Mouse (Mus musculus) cerebellum, postnatal 25 days (tissue): ENCODE data around the gene Mettl26.

Experiments used
- DNase-seq, 2 experiments: peaks; one replicate each; pipeline ENCODE4 v3.0.0; 2021; ENCODE audit warnings: mixed read lengths in 2 of 2

Mettl26 gene

GRCm38 (mm10) chr17:25886806-25887205, 11.9 kb downstream of the Mettl26 start:
- no peak for DNase-seq

GRCm38 (mm10) chr17:25887467-25887866, 12.6 kb downstream of the Mettl26 start:
- no peak for DNase-seq

GRCm38 (mm10) chr17:25888837-25889236, 14.0 kb downstream of the Mettl26 start:
- DNase-seq: no peak

GRCm38 (mm10) chr17:25893975-25894617, 19.2 kb downstream of the Mettl26 start:
- peak; percentile 83 to 88 for DNase-seq

- DNase-seq: no peak
Measured at GRCm38 (mm10) chr17:25895415-25895814, 20.5 kb downstream of the Mettl26 start.

- DNase-seq: peak in 1 of 2 experiments; percentile 34
Measured at GRCm38 (mm10) chr17:25895891-25896290, 21.0 kb downstream of the Mettl26 start.

- DNase-seq: no peak
Measured at GRCm38 (mm10) chr17:25900193-25900592, 25.3 kb downstream of the Mettl26 start.

GRCm38 (mm10) chr17:25903061-25903460, 28.2 kb downstream of the Mettl26 start:
- no peak for DNase-seq

GRCm38 (mm10) chr17:25907640-25908039, 32.8 kb downstream of the Mettl26 start:
- no peak for DNase-seq

- DNase-seq: peak; percentile 80 to 82
Measured at GRCm38 (mm10) chr17:25911816-25912215, 36.9 kb downstream of the Mettl26 start.

- peak; percentile 77 to 85 for DNase-seq
Measured at GRCm38 (mm10) chr17:25913186-25913876, 38.5 kb downstream of the Mettl26 start.

GRCm38 (mm10) chr17:25913877-25914275, 39.0 kb downstream of the Mettl26 start:
- DNase-seq: no peak

GRCm38 (mm10) chr17:25914295-25914694, 39.4 kb downstream of the Mettl26 start:
- peak; percentile 38 to 60 for DNase-seq

GRCm38 (mm10) chr17:25916931-25917647, 42.2 kb downstream of the Mettl26 start:
- DNase-seq: no peak

GRCm38 (mm10) chr17:25918037-25918750, 43.3 kb downstream of the Mettl26 start:
- no peak for DNase-seq

GRCm38 (mm10) chr17:25919144-25919785, 44.4 kb downstream of the Mettl26 start, which contains the start of gene Rab40c:
TSS of gene Rab40c (minus strand) at chr17:25919727.
- DNase-seq: peak in 1 of 2 experiments; percentile 71

GRCm38 (mm10) chr17:25919786-25920642, 45.1 kb downstream of the Mettl26 start:
- peak; percentile 100 for DNase-seq

- peak in 1 of 2 experiments; percentile 51 for DNase-seq
Measured at GRCm38 (mm10) chr17:25922120-25922519, 47.2 kb downstream of the Mettl26 start.

GRCm38 (mm10) chr17:25925348-25925747, 50.5 kb downstream of the Mettl26 start:
- peak in 1 of 2 experiments; percentile 58 for DNase-seq
